Mouse (Mus musculus) lung, adult 2 months (tissue): ENCODE measurements at regions not wholly inside any gene's neighbourhood (a gene's known extent, or its start where the extent isn't known, plus 50 kb on each side); places are given as distances from the start of the nearest gene placed in this dataset.

Experiments used
- CTCF ChIP-seq: fragments of 200-500 bp; IDR thresholded peaks from 2 replicates; pipeline ENCODE4 v1.5.1; 2011; ENCODE audit warnings: mild to moderate bottlenecking, low read length, control low read depth; ENCODE audit not compliant: insufficient read depth
- POLR2A ChIP-seq: fragments of 200-500 bp; IDR thresholded peaks from 2 replicates; pipeline ENCODE4 v1.6.1; 2011; ENCODE audit warnings: low read depth, mild to moderate bottlenecking, control low read depth, low read length, borderline replicate concordance; ENCODE audit errors: extremely low read depth

GRCm38 (mm10) chr8:34452811-34453210 is 341.3 kb upstream of the Gm10131 start:
- TF ChIP-seq POLR2A: no peak
- TF ChIP-seq CTCF: no peak
